Mouse (Mus musculus) testis, adult 2 months (tissue): Measurements from ENCODE around the gene Mfsd6.

Experiments used
- CTCF ChIP-seq: fragments of 200-500 bp; IDR thresholded peaks from 2 replicates; pipeline ENCODE4 v1.5.1; 2012; ENCODE audit warnings: low read depth, mild to moderate bottlenecking, inconsistent platforms, low read length, moderate library complexity; ENCODE audit not compliant: control insufficient read depth, insufficient read depth, insufficient replicate concordance
- POLR2A ChIP-seq: fragments of 200-500 bp; IDR thresholded peaks from 2 replicates; pipeline ENCODE4 v1.6.1; 2012; ENCODE audit warnings: low read depth, mild to moderate bottlenecking, inconsistent platforms, low read length, moderate library complexity; ENCODE audit not compliant: control insufficient read depth

DNA sequence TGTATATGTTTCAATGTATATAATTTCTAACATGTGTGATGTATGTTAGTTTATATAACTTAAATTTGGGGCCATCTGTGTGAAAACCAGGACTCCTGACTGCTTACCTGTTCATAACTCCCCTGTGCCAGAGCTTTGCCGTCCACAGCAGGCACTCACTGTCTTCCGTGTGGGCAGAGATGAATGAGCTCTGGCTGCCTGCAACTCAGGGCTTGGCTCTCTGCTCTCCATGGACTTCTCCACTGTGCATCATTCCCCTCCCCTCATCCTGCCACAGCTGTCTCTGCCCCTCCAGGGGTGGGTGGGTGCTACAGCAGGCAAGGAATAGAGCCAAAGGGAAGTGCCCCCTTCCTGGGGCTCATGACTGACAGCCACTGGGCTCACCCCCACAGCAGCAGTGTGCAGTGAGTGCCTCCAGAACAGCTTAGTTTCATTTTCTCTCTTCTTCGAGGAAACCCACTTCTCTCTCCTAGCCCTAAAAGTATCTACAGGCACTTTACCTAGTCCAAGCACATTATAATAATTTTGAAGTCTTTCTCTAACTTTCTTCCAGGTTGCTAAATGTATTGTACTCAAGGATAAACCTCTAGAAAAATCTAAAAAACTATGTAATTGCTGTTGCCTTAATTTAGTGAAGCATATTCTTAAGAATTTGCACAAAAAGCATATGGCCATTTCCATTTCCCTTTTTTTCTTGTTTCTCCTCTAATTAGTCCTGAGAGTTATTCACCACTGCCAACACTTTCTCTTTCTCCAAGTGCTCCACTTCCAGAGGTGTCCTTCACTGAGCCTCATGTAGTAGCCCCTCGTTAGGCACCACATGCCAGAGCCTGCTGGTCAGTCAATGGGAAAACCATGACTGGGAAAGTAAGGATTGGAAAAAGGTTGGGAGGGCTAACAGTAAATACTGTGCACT, 36.9 kb upstream of the Mfsd6 start:
- TF ChIP-seq CTCF, result no peak
- no peak for TF ChIP-seq POLR2A
